Mouse (Mus musculus) lung, embryonic 14.5 days (tissue): Measurements from ENCODE around the gene Rmnd5a. TPM values are rescaled to one million over a fixed set of nuclear protein-coding genes. Genes with fewer than 3 reads are reported as not detected.
A peak's percentile ranks its signal among the peaks of the same experiment; 100 is the strongest.

Experiments
- ATAC-seq: fragments of 200-750 bp; cut with Nextera tagmentation; 2 replicates; pipeline ENCODE4 v1.8.0; 2017; ENCODE audit warnings: mild to moderate bottlenecking, moderate TSS enrichment, moderate library complexity; ENCODE audit not compliant: insufficient read depth
- DNase-seq: peaks from one replicate; pipeline ENCODE4 v3.0.0-alpha.2; 2015
- H3K27ac ChIP-seq: fragments of 300-500 bp; sonication (generic); 2 replicates; pipeline ENCODE4 v1.5.1; 2014; ENCODE audit warnings: low read depth, mild to moderate bottlenecking, moderate library complexity
- H3K27me3 ChIP-seq: fragments of 300-500 bp; sonication (generic); 2 replicates; pipeline ENCODE4 v1.6.1; 2014; ENCODE audit warnings: low read length, control low read depth; ENCODE audit not compliant: insufficient read depth
- H3K36me3 ChIP-seq: fragments of 300-500 bp; sonication (generic); 2 replicates; pipeline ENCODE4 v1.6.1; 2014; ENCODE audit warnings: control low read depth; ENCODE audit not compliant: insufficient read depth
- H3K4me1 ChIP-seq: fragments of 300-500 bp; sonication (generic); 2 replicates; pipeline ENCODE4 v1.6.1; 2014; ENCODE audit warnings: antibody characterized with exemption, control low read depth; ENCODE audit not compliant: insufficient read depth
- H3K4me2 ChIP-seq: fragments of 300-500 bp; sonication (generic); 2 replicates; pipeline ENCODE4 v1.6.1; 2014; ENCODE audit warnings: mild to moderate bottlenecking
- H3K4me3 ChIP-seq: fragments of 300-500 bp; sonication (generic); 2 replicates; pipeline ENCODE4 v1.5.1; 2014; ENCODE audit warnings: low read depth, low read length
- H3K9ac ChIP-seq: fragments of 300-500 bp; sonication (generic); 2 replicates; pipeline ENCODE4 v1.6.1; 2014
- H3K9me3 ChIP-seq: fragments of 300-500 bp; sonication (generic); 2 replicates; pipeline ENCODE4 v1.6.1; 2016; ENCODE audit warnings: low read depth, low read length, control low read depth
- CTCF ChIP-seq: IDR thresholded peaks from 2 replicates; pipeline ENCODE4 v1.5.1; 2016; ENCODE audit warnings: antibody characterized with exemption, low read depth
- WGBS: fragments of 180-500 bp; shearing (Covaris S2); extraction: QIAGEN DNeasy Blood & Tissue Kit; methylation state at CpG from one replicate; pipeline ENCODE4 v1.1.7; 2014; 5-methylcytosine and 5-hydroxymethylcytosine counted together
- polyA plus RNA-seq: library from polyadenylated mRNA; unstranded; fragments of >200 nt; fragmentation: Nextera tagmentation; extraction: Ambion mirVana; gene quantifications from 2 replicates; pipeline ENCODE4 v1.2.1, GENCODE M21; 2014

The Rmnd5a gene
- polyA plus RNA-seq, 1 experiment from 2014 or later: 9.4 TPM

DNA sequence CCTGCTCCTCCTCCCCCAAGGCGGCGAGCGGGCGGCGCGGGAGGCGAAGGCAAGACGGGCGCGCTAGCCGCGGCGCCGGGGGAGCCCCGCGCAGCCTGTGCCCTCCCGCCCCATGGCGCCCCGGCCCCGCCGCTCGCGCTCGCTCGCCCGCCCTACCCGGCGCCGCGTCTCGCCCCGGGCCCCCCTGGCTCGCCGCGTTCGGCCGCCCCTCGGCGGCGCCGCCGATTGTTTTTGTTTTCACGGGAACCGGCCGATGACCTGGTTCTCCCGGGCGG lies 283 bp downstream of the Rmnd5a start:
- H3K4me3 ChIP-seq: peak overlapping the region; percentile 96
- no peak for DNase-seq
- H3K4me1 ChIP-seq: peaks cover 9% of the 10 kb centered on the region
- peak overlapping the region; percentile 92 for H3K9ac ChIP-seq
- 0% methylated on average over 40 of the region's 47 CpGs for WGBS
- no peaks in the 10 kb centered on the region for H3K9me3 ChIP-seq
- peak overlapping the region; percentile 73 for H3K4me2 ChIP-seq
- peak overlapping the region; percentile 95 for H3K27ac ChIP-seq
- H3K27me3 ChIP-seq: no peaks in the 10 kb centered on the region
- H3K36me3 ChIP-seq: no peaks in the 10 kb centered on the region
- no peak for TF ChIP-seq CTCF
- peak; percentile 60 for ATAC-seq

DNA sequence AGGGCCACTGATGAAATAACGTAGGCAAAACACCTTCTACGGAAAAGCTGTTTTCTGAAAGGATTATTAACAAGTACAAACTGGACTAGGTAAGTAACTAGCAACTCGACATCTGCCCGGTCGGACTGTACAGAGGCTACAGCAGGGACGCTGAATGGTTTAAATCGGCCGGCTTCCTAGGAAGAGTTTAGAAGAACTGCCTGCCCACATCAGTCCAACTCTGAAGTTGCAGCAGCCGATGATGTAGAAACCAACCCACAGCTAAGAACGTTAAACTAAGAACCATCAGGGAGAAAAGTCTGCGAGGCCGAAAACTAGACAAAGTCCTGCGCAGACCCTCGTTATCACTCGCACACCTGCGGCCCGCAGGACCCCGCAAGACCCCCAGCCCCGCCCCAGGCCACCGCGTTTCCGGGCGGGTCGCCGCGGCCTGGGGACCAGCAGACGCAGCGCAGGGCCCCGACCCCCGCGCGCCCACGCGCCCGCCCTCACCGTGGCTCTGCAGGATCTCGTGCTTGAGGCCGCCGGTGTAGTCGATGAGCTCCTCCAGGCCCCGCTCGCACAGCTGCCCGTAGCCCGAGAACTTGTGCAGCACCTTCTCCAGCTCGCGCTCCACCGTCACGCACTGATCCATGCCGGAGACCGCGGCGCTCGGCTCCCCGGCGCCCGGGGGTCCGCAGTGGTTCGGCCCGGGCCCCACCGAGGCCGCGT lies 776 bp downstream of the Rmnd5a start:
- no peak for TF ChIP-seq CTCF
- Histone ChIP-seq H3K4me3 (peak overlapping the region; percentile 96), H3K4me1 (peaks cover 9% of the 10 kb centered on the region), H3K9me3 (no peaks in the 10 kb centered on the region), H3K36me3 (no peaks in the 10 kb centered on the region), H3K27me3 (no peaks in the 10 kb centered on the region), H3K9ac (peak overlapping the region; percentile 92), H3K27ac (peak overlapping the region; percentile 95), H3K4me2 (peak overlapping the region; percentile 73)
- no peak; the same call in 1 of the 2 replicates for ATAC-seq
- under 1% methylated on average over 62 of the region's 62 CpGs for WGBS
- DNase-seq: peak; percentile 49

DNA sequence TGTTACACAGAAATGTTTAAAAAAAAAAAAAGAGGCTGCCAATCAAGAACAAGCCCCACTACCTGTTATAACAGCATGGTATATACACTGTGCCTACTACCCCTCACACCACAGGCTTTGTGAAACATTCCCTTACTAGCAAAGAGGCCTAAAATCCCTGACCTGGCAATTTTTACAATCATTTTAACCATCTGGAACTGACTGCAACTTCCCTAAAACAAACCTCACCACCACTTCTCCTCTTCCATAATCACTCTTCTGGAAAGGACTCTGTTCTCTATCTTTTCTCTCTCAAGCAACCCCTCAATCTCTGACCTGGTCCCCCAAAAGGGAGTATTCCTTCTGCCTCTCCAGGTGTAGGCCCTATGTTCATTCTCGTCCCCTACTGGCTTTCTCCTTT lies 2.4 kb downstream of the Rmnd5a start:
- Histone ChIP-seq H3K4me1 (peaks cover 9% of the 10 kb centered on the region), H3K4me3 (no peak overlapping the region), H3K9ac (0 out of 2 replicates have a peak overlapping the region, but pooled peaks have one; percentile 28)

DNA sequence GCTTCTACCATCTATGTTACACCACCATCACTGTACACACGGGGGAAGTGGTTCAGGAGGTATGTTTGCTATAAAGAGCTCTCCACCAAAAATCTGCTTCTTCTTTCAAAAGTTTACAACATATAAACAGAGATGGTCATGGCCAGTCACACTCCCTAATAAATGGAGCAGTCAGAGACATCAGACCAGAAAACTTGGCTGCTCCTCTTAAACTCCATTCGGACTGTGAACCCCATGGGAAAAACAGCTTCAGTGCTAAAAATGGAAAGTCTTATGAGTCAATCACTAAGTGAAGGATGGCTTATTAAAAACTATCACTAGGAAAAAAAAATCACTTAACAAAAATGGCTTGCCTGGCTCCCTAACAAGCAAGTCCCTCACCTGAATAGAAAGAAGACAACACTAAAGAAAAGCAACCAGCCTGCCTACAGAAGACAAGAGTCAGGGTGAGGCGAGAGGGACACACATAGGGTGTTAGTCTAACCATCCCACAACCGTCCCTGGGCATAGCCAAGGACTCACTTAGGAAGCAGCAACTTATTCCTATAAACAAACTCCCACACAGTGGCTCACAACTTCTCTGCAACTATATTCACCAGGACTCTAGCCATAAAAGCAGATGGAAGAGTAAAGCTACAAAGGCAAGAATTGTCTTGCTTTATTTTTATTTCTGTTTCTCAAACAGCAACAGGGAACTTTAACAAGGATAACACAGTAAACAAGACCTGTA lies 12.3 kb downstream of the Rmnd5a start:
- whole genome bisulfite sequencing: 81% methylated on average over 4 of the region's 4 CpGs
- H3K27me3 ChIP-seq: no peaks in the 10 kb centered on the region
- TF ChIP-seq CTCF: no peak

More for the DNA sequence above, 2.4 kb downstream of the Rmnd5a start:
- TF ChIP-seq CTCF: no peak
- WGBS: 66% methylated on average over 1 of the region's 1 CpGs
- Histone ChIP-seq H3K27me3 (no peaks in the 10 kb centered on the region), H3K36me3 (no peaks in the 10 kb centered on the region), H3K27ac (no peak overlapping the region), H3K4me2 (peak overlapping the region; percentile 73; the same call in 1 of the 2 replicates), H3K9me3 (no peaks in the 10 kb centered on the region)
- no peak for DNase-seq
- ATAC-seq: no peak

DNA sequence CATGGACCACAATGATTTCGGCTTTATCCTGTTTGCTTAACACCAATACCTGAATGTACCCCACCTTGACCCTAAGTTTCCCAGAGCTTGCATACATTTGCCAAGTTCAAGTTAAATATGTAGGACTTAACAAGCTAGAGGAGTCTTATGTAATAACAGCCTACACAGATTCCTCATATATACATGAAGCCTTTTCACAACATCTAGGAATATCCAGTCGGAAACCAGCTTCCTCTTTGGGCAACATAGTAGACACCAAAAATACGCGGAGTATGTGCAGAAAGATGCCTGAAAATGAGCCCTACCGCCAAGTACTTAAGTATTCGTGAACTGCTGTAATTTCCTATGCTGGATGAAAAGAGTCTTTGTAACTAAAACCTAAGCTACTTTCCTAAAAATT lies 14.8 kb downstream of the Rmnd5a start:
- H3K4me1 ChIP-seq: no peaks in the 10 kb centered on the region
- ATAC-seq (no peak), DNase-seq (no peak)
- H3K4me2 ChIP-seq: no peak overlapping the region
- WGBS: 93% methylated on average over 6 of the region's 6 CpGs
- H3K4me3 ChIP-seq: no peak overlapping the region
- H3K9ac ChIP-seq: no peak overlapping the region
- TF ChIP-seq CTCF: no peak
- peaks cover 25% of the 10 kb centered on the region for H3K36me3 ChIP-seq
- H3K9me3 ChIP-seq: no peaks in the 10 kb centered on the region
- no peaks in the 10 kb centered on the region for H3K27me3 ChIP-seq
- H3K27ac ChIP-seq: no peak overlapping the region

More for the DNA sequence above, 12.3 kb downstream of the Rmnd5a start:
- no peak for ATAC-seq
- H3K36me3 ChIP-seq: peaks cover 25% of the 10 kb centered on the region
- DNase-seq: no peak
- no peak overlapping the region for H3K4me2 ChIP-seq
- no peak overlapping the region for H3K9ac ChIP-seq
- no peaks in the 10 kb centered on the region for H3K4me1 ChIP-seq
- H3K4me3 ChIP-seq: no peak overlapping the region
- H3K27ac ChIP-seq: no peak overlapping the region
- no peaks in the 10 kb centered on the region for H3K9me3 ChIP-seq

DNA sequence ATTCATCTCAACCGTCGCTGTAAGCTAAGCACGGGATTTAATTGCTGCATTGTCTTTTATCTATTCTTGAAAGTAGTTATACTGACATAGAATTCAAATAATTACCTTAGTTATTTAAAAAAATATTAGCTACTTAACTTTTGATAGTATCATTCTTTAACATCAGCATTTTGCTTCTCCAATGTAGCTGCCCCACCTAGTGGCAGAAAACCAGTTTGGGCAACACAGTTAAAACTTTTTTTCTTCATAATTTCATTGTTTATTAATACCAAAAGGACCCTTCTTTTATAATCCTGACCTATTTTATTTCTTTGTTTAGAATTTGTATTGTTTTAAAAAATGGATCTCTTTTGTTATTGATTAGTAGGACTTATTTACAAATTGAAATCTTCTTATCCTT lies 17.3 kb downstream of the Rmnd5a start:
- 85% methylated on average over 3 of the region's 3 CpGs for WGBS
- Histone ChIP-seq H3K4me1 (no peaks in the 10 kb centered on the region), H3K27me3 (no peaks in the 10 kb centered on the region), H3K9me3 (no peaks in the 10 kb centered on the region), H3K27ac (no peak overlapping the region), H3K4me3 (no peak overlapping the region), H3K9ac (no peak overlapping the region), H3K4me2 (no peak overlapping the region), H3K36me3 (peaks cover 16% of the 10 kb centered on the region)
- peak; percentile 66 for DNase-seq
- no peak for ATAC-seq
- TF ChIP-seq CTCF: peak; percentile 62

DNA sequence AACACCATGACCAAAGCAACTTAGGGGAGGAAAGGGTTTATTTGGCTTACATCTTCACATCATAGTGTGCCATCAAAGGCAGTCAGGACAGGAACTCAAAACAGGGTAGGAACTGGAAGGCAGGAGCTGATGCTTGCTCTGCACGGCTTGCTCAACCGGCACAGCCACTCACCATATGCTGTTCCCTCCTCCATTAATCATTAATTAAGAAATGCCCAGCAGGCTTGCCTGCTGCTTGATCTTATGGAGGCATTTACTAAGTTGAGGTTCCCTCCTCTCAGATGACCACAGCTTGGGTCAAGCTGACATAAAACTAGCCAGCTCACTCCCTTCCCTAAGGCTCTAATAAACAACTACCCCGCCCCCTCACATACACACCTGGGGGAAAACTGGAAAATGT lies 18.3 kb downstream of the Rmnd5a start:
- Histone ChIP-seq H3K9me3 (no peaks in the 10 kb centered on the region), H3K27me3 (no peaks in the 10 kb centered on the region), H3K36me3 (peaks cover 9% of the 10 kb centered on the region; the same call in 1 of the 2 replicates), H3K27ac (no peak overlapping the region), H3K4me3 (no peak overlapping the region), H3K4me1 (no peaks in the 10 kb centered on the region), H3K9ac (no peak overlapping the region), H3K4me2 (no peak overlapping the region)
- no peak for ATAC-seq
- 62% methylated on average over 3 of the region's 3 CpGs for WGBS
- no peak for DNase-seq
- TF ChIP-seq CTCF: no peak
